Mouse (Mus musculus): Measurements from ENCODE around the gene Ldb1. TPM values are rescaled to one million over a fixed set of nuclear protein-coding genes. Genes with fewer than 3 reads are reported as not detected.

The Ldb1 gene
- total RNA-seq, 4 experiments from 2014 or later = 37.1 to 51.0 (median 42.0) TPM

DNA sequence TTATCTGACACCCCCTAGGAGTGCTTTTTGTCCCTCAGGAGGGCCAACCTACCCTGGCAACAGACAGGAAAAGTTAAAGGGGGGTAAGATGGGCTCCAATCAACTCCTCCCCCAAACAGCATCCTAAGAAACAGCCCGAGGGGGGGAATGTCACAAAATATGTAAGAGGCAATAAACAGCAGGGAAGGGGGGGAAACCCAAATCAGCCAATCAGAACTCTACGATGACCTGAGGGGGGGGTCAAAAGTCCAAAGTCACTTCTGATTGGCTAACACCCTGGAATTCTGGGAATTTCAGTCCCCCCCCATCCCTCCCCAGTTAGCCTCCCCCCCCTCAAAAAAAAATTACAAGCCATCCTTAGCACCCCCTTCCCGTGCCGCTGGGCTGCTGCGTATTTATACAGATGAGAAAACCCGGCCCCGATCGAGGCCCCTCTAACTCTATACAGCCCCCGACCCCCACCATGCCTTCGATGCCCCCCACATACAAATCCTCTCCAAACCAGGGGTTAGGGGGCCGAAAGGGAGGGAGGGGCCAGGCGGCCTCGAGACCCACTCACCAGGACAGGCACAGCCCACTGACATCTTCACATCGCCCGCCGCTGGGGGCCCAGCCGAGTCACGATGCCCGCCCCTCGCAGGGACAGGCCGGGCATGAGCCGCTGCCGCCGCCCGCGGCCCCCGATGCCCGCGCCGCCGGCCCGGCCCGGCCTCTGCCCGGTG is 582 bp downstream of the Ldb1 start, which contains the start of gene Pprc1:
Pprc1 (plus strand) TSS at position 616 of the 722 bp plus-strand sequence.
- DNase-seq (ENCODE audit: low spot score) = peak; percentile 60

DNA sequence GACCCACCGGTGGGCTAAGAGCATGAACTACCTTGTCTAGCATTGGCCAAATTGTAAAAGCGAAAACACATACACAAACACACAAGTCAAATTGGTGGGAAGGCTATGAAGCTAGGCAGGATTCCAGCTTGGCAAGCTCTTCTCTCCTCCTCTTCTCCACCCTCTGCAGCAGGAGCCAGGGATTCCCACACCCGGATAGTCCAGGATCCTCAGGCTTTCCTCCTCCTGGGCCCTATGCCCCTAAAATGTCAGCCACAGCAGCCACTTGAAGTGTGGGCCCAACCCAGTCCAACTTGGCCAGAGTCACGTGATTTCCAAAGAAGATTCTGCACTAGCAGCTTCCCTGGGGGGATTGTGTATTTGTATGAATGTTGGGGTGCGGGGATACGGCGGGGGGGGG is 1.6 kb downstream of the Ldb1 start:
- DNase-seq (ENCODE audit: low spot score) = no peak

DNA sequence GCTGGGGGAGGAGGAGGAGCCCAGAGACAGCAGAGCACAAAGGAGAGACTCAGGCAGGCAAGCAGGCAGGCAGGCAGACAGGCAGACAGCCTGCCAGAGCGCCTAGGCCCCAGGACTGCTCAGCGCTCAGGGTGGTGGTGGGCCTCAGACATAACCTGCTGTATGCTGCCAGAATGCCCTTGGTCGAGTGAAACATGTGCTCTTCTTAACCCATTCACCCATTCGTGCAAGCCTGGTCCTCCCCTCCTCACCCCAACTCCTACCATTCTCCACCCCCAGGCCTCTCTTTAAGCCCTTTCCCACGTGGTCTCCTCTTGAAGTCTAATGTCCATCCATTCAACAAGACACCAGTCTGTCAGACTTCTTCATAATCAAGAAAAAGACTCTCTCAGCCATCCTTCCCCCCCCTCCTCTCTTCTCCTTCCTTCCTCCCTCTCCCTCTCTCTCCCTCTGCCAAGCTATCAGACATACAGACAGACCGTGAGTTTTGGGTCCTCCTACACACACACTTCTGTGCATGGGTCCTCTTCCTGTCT is 2.5 kb downstream of the Ldb1 start:
- DNase-seq (ENCODE audit: low spot score) = no peak

DNA sequence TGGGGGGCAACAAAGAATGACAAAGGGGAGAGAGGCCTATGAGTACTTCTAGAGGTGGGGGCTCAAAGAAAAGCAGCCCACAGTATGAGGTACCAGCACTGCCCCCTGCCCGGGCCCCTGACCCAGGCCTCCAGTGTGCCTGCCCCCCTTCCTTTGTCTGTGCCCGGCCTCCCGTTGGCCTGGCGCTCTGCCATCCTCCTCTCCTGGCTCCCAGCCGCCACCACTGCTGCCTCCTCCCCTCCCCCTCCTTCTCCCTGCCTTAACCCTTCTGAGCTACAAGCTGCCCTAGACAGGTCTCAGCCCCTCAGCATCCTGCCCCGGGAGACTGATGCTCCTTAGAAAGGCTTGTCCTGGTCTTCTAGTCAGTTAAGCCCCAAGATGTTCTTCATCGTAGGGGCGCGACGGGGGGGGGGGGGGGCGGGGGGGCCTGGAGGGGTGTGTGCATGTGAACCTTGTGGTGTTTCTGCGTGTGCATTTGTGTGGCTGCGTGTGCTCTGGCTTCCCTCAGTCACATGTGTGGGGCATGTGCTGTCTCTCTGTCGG is 3.0 kb downstream of the Ldb1 start:
- peak; percentile 77 for DNase-seq (ENCODE audit: low spot score)

DNA sequence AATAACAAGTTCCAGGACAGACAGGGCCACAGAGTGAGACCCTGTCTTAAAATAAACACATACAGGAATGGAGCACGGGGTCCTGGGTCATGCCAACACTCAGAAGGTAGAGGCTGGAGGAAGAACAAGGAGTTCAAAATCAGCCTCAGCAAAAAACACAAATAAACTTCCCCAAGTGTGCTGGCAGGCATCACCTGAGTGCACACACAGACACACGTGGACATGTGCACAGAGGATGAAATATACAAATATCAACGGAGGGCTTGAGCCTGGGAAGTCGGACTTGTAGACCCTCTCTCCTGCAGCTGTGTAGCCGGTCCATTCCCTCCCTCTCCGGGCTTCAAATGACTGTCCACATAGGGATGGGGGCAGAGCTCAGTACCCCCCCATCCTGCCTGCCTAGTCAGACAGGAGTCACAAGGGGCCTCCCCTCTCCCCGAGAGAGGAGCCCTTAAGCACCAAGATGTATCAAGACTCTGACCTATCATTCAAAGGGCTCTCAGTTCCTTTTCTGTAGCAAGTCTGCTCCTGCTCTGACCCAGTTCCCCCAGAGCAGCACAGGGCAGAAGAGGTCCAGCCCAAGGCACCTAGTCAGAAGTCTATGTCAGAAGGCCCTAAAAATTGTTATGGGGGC is 3.6 kb downstream of the Ldb1 start:
- DNase-seq (ENCODE audit: low spot score) = no peak

DNA sequence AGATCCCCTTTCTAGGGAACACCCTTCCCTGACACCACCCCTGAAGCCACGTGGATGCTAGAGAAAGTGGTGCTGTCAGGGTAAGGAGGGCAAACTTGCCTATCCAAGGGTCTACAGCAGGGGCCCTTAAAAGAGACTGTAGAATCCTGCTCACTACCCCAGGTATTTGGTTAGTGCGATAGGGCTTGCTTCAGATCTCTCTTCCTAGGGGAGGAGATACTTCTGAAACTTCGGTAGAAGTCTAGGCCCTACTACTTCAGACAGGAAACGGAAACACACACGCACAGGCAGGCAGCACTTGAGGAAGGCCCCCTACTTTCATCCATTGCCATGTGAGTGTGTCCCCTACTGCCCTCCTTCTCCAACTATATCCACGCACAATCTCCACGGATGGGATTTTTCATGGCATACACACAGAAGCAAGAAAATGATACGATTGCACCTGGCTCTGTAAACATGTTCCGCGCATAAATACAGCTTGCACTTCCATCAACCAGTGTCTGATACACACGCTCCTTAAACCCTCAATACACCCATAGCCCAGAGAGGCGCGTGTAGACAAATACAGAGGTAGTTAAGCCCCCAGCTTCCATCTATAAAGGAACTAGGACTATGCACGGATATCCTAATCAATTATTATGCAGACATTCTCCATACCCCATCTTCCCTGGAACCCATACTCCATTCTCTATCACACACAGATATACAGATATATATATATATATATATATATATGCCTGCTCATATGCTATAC is 4.7 kb downstream of the Ldb1 start:
- no peak for DNase-seq (ENCODE audit: low spot score)

DNA sequence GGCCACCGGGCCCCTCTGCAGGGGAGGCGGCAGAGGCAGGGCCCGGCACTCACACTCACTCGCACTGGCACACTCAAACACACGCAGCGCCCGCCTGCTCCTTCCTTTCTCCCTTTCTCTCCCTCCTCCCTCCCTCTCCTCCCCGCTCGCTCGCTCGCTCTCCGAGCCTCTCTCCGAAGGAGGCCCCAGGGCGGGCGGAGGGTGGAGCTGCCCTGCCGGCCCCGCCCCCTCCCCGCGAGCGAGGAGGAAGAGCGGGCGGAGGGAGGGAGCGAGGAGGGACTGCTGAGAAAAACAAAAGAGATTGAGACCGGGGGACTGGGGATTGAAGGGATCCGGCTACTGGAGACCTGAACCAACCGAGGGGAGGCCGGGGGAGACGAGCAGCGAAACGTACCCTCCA is 5.5 kb downstream of the Ldb1 start:
- DNase-seq (ENCODE audit: low spot score) = peak; percentile 79

DNA sequence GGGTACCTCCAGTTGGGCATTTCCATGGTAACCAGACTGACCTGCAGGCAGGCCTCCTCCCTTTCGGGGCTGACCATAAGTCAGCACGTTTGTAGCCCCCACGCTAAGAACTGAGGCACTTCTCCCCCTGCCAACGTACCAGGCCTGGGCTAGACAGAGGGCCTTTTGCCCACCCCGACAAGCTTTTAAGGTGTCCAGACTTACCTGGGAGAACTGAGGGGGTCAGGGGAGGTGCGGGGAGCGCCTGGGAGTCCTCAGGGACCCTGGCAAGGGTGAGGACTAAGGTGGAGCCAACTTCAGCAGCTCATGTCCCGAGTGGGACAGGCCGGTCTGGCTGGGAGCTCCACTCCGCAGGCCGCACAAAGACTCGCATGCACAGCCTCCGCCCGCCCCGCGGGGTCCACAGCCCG is 6.2 kb downstream of the Ldb1 start:
- DNase-seq (ENCODE audit: low spot score) = no peak

DNA sequence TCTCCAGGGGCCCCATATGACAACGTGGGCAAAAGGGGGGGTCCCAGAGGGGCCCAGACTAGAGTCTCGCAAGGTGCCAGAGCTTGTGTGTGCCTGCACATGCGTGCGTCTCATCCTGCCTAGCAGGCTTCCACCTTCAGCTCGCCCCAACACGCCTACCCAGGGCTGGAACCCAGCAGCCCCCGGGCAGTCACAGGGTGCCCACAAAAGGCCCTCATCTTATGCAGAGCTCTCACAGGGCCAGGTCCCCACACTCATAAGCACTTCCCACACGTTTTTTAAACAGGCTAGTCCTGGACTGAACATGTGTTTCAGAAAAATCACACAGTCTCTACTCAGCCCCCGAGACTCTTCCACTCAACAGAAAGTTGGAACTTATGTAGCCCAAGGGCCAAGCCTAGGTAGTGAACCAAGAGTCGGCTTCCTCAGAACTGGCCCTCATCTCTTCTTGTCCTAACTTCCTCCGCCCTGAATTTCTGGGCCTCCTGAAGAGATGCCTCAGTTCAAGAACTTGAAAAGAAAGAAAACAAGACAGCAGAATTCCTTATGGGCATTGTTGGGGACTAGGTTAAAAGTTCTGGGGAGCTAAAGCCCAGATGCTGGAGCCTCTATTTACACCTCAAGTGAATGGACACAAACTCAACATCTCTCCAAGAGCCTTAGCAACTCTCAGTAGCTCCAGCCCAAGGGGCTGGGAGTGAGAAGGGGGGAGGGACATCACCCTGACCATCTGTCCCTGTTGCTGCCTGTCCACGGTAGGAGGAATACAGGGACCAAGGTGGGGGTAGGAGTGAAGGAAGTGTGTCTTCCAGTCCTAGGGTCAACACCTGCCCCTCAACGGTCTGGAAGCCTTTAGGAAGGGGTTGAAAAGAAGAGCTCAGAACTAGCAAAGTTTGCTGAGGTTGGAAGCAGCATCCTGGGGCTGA is 6.8 kb downstream of the Ldb1 start:
- no peak for DNase-seq (ENCODE audit: low spot score)

DNA sequence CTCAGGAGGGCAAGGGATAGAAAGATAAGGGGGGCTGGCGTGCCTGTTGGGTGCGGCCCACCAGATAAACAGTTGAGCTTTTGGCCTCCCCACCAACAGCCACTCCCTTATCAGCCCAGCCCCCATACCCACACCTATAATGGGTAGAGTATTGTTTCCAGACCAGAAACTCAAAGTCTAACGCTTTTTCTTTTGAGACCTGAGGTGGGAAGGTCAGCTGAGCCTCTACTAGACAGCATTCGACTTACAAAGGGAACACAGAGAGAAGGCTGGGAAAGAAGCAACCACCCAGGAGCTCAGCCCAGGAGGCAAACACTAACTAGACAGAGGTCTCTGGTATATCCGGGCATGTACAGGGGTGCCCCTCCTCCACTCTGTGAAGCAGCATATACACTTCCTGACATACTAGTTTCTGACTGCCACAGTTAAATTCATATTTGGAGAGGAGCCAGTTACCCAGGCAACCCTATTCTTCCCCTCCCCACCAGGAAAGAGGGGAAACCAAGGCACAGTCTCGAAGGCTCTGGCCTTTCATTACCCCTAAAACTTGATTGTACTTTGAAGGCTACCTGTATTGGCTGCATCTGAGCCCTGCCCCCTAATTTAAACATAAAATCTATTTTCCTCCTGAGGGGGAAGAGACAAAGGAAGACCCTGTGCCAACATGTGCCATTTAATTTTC is 7.6 kb downstream of the Ldb1 start:
- DNase-seq (ENCODE audit: low spot score) = no peak

DNA sequence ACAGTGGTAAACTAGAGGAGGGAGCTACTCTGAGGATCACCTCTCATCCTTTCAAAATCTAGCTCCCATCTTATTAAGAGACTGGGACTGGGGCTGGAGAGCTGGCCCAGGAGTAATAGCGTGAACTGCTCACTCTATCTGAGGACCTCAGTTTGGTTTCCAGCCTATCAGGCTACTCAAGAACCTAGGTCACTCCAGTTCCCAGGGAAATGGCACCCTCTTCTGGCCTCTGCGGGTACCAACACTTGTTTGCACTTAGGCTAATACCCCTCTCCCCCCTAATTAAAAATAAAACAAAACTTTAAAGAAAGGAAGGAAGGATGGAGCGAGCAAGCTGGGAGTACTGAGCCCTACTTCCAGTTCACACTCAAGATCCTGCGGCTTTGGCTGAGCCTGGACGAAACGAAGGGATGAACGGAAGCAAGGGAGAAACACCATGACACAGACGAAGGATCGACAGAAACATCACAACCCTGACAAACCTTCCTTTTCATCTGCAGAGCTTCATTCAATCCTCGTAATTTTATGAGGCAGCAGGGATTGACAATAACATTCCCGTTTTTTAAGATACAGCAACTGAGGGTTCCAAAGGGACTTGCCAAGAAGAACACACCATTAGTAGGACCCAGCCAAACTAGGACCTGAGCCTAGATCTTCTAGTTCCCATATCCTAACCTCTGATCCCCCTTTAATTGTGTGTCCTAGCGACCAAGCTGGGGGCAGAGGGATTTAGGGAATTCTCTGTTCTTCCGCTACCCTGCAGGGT is 8.4 kb downstream of the Ldb1 start:
- DNase-seq (ENCODE audit: low spot score) = no peak

DNA sequence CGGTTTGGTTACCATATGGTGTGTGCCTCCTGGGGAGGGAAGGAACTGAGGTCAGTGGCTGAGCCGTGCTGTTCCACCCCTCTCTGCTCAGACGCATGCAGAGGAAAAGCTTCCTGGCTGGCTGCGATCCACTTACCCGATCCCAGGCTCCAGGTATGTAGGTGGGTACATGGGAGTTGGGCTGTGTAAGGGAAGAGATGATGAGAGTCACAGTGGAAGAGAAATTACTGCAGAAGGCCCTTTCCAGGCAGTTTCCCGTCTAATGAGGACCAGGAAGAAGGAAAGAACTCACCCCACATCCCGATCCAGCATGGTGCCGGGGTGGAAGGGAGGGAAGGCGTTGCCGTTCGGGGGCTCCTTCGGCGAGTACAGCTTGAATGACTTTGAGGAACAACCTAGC is 9.0 kb downstream of the Ldb1 start:
- DNase-seq (ENCODE audit: low spot score) = no peak

DNA sequence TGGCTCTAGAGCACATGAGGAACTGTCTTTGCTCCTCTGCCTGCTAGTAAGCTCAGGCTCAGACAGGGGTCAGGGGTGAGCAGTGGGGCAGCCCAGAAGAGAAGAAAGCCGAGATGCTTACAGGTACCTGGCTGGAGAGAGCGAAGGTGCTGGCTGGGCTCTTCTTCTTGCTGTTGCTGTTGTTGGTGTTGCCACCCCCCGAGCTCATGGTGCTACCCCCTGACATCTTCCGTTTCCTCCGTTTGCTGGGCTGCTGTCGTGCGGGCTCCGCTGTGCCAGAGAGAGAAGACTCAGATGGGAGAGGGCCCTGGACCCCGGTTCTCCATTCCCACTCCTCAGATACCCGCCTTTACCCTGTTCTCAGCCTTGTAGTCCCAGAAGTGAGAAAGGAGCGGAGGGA is 11.1 kb downstream of the Ldb1 start:
- DNase-seq (ENCODE audit: low spot score) = no peak

DNA sequence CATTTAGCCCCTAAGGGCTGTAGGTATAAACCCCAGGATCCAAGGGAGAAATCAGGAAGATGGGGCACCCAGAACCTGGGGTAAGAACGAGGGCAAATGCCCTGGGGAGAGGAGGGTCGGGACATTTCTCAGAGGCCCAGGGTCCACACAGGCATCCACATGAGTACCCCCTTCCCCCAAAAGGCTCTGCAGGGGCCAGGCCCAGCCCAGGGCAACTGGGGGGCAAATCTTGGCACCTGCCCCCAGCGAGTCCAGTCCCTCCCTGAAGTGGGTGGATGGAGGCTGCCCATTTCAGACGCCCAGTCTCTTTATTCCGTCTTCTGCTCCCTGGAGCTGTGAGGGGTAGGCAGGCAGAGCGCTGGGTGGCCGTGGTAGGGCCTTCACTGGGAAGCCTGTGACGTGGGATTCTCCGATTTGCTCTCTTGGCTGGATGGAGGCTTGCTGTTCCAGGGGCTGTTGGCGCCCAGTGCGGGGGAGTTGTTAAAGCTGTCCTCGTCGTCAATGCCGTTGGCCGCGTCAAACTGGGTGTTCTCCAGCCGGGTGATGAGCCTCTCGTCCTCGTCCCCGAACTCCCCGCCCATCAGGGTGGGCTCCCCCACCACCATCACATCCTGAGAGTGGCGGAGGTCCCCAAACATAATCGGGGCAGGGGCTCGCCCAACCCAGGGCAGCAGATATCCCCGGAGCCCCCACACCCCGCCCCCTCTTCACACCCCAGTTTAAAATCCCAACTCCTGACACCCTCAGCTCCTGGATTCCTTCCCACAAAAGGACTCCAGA is 12.1 kb downstream of the Ldb1 start:
- no peak for DNase-seq (ENCODE audit: low spot score)

DNA sequence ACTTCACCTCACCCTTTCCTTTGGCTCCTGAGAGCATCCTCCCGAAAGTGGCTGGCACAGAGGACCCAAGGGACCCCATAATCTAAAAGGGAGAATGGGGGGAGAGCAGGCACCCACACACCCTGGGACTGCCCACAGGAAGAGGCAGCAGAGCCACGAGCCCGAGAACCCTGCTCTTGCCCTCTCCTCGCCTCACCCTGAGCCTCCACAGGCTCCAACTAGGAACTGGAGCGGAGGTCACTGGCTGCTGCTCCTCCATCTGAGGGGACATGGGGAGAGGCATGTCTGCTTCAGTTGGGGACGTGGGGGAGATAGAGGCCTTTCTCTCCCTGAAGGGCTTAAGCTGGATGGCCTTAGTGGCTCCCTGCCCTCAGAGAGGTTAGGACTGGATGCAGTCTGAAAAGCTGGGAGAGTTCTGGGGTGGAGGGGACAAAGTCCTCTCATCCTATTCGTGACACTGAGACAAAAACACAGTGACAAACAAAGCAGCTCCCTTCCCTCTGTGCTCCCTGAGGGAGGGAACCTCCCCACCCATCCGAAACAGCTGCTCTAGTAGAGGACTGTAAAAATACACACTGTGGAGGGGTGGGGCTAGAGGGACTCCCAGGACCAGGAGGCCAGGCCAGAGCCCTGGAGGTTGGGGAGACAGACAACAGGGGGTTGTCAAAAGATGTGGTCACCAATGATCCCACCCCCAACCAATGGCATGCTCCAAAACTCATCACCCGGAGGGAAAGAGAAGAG is 13.2 kb downstream of the Ldb1 start:
- no peak for DNase-seq (ENCODE audit: low spot score)

DNA sequence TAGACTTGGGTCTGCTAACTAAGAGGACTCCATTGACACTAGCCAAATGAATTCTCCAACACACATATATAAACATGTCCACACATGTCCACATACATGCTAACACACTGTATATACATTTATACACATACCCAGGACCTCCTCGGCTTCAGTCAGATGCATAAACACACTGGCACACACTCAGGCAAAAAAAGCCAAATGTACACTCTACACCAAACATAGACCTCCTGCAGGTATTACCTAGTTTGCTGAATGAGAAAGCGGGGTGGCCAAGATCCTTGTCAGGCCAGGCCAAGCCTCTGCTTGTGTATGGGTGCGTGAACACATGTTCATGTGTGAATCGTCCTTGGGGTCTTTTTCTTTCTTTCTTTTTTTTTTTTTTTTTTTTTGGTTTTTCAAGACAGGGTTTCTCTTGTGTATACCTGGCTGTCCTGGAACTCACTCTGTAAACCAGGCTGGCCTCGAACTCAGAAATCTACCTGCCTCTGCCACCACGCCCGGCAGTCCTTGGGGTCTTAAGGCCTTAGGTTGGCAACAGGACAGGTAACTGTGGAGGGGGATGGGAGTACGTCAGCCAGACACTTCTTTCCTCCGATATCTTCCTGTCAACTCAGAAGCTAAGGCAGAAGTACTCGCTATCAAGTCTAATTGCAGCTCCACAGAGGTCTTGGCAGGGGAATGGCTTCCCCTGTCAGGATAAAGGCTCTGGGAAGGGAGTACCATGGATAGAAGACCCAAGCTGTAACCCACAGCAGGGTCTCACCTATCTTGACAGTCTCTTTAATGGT is 14.6 kb downstream of the Ldb1 start:
- DNase-seq (ENCODE audit: low spot score) = no peak

DNA sequence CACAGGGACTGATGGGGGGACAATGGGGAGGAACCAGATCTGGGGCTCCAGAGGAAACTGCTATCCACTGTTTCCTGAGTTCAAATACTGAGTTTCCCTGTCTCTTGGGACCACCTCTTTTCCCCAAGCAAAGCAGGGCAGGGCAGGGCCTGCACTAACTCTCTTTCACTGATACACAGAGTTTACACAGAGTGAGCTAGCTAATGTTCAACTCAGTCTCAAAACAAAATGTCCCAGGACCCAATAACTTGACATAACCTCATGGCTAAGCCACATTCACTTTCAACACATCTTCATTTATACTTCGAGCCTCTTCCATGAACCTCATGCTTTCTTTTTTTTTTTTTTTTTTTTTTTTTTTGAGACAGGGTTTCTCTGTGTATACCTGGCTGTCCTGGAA is 15.4 kb downstream of the Ldb1 start:
- no peak for DNase-seq (ENCODE audit: low spot score)

All from heart, adult 8-10 months (tissue).